ENCODE assay signal across 9 mouse cellular contexts in genomic region chr11:93531029-93531680, GRCm38 (mm10).
DNase-seq lines count a peak whose midpoint lies in the region.
"Had no signal": no experiment of that assay in that cellular context is flagged by ENCODE, and none has a peak within 500 bp of the region (broad histone marks: within the 10 kb centered on the region; RNA-seq: fewer than 3 reads in every experiment).

No protein-coding gene starts in this region.

- no peaks in the 10 kb centered on the region for H3K27me3 ChIP-seq in forebrain, embryonic 10.5 days (ENCODE audit: poor library complexity, severe bottlenecking)

- H3K27ac ChIP-seq in forebrain, embryonic 10.5 days, result no peak overlapping the region
- H3K27ac ChIP-seq: layer of hippocampus, adult 2 months had no signal

- no peaks in the 10 kb centered on the region for H3K9me3 ChIP-seq in forebrain, embryonic 10.5 days

- H3K4me1 ChIP-seq in forebrain, embryonic 10.5 days, result no peaks in the 10 kb centered on the region

- peak; percentile 15 for DNase-seq in right cerebral cortex, postnatal 14 days
- no peak for DNase-seq in right cerebral cortex, postnatal 25 days
- DNase-seq in cerebellum, adult 11 months, result peak; percentile 84
- peak; percentile 65 to 72 for DNase-seq in heart, adult 18-20 months
- DNase-seq in kidney, postnatal 25 days, result peak; percentile 72 to 78
- DNase-seq in skeletal muscle tissue, adult 2 months (ENCODE audit: low read depth, low spot score), result peak; percentile 59
- DNase-seq in forebrain, embryonic 10.5 days (ENCODE audit: extremely low spot score, low spot score), result no peak
- no peak for DNase-seq in thymus, postnatal 4 days

- WGBS in forebrain, embryonic 10.5 days, result 84% methylated on average over 7 of the region's 7 CpGs

- no peaks in the 10 kb centered on the region for H3K36me3 ChIP-seq in forebrain, embryonic 10.5 days (replicated peaks)

- no peak overlapping the region for H3K4me3 ChIP-seq in forebrain, embryonic 10.5 days
- H3K4me3 ChIP-seq: layer of hippocampus, adult 2 months had no signal

Comparison
In these comparisons a context has a peak if more than half of its experiments do, and no peak if none do; other contexts are left out.
1. DNase-seq: peak in right cerebral cortex, postnatal 14 days (single experiment), cerebellum, adult 11 months (single experiment), heart, adult 18-20 months (2 of 2), kidney, postnatal 25 days (2 of 2) and skeletal muscle tissue, adult 2 months (single experiment); none in right cerebral cortex, postnatal 25 days (single experiment), forebrain, embryonic 10.5 days (single experiment) and thymus, postnatal 4 days (single experiment).